Mouse (Mus musculus): Measurements from ENCODE around the gene Daam1. TPM values are rescaled to one million over a fixed set of nuclear protein-coding genes. Genes with fewer than 3 reads are reported as not detected.

The Daam1 gene
- total RNA-seq, 1 experiment from 2014 or later, result 15.2 TPM

Other genes with a start within 250 kb of the Daam1 start
- not detected in 3 replicates for gene Gpr135, start 240.0 kb downstream of the Daam1 start, total RNA-seq (2017)

All from monocyte, adult 5-6 weeks (primary cell).